Mouse (Mus musculus) thymus, adult 2 months (tissue): ENCODE data around the gene Urb1.

Experiments
- CTCF ChIP-seq: fragments of 200-500 bp; IDR thresholded peaks from 2 replicates; pipeline ENCODE4 v1.5.1; 2012; ENCODE audit warnings: mild to moderate bottlenecking, control low read depth, low read length, moderate library complexity, borderline replicate concordance; ENCODE audit not compliant: control insufficient read depth, poor library complexity, insufficient read depth; ENCODE audit errors: extremely low read depth
- POLR2A ChIP-seq: fragments of 200-500 bp; IDR thresholded peaks from 2 replicates; pipeline ENCODE4 v1.6.1; 2012; ENCODE audit warnings: mild to moderate bottlenecking, low read length, control low read depth, moderate library complexity; ENCODE audit not compliant: control insufficient read depth, poor library complexity, insufficient read depth; ENCODE audit errors: extremely low read depth

DNA sequence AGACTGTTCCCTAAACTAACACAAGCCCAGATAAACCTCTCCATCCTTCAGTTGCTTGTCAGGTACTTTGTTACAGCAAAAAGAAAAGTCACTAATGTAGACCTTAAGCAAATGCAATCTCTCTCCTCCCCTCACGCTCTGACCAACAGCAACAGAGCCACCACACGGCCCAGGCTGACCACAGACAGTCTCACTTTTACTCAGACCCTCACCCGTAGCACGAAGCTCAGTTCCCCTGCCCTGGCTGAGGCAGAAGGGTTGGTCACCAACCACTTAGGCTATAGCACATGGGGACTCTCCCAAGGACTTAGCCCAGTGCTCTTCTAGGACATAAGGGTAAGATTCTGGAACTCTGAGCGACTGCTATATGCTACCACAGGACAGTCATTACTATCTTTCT lies 11.4 kb downstream of the Urb1 start:
- TF ChIP-seq CTCF = no peak
- TF ChIP-seq POLR2A = no peak
